ENCODE assay signal across 17 mouse cellular contexts in the genomic region with DNA sequence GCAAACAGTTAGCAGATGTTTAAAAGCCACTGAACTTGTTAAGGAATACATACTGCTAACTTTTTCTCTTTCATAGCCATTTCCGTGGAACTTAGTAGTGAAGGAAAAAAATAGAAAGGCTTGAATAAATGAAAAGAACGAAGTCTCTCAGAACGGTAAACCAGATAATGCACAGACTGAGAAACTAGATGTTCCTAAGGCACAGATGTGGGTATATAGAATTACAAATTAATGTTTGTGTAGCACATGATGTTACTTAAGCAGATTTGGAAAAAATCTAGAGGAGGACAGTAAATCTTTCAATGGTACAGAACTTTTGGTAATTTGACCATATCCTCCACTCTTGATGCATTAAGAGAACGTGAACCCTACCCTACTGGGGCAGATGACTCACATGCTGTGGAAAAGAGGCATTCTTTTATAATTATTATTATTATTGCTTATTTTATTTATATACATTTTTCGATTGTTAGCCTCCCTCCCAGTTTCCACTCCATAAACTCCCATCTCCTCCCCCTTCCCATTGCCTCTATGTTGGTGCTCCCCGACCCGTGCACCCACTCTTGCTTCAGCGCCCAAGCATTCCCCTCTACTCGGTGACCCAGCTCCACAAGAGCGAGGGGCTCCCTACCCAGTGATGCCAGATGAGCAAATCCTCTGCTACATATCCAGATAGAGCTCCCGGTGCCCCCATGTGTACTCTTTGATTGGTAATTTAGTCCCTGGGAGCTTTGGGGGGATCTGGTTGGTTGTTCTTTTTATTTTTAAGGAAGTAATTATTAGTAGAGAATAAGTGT.
"Had no signal": no experiment of that assay in that cellular context is flagged by ENCODE, and none has a peak within 500 bp of the region (broad histone marks: within the 10 kb centered on the region; RNA-seq: fewer than 3 reads in every experiment).

No protein-coding gene starts in this region.

- H3K36me3 ChIP-seq: lung, embryonic 15.5 days; midbrain, embryonic 13.5 days; midbrain, embryonic 15.5 days; neural tube, embryonic 12.5 days; stomach, embryonic 15.5 days had no signal

- H3K4me1 ChIP-seq: lung, embryonic 15.5 days; megakaryocyte, embryonic 14.5 days; midbrain, embryonic 13.5 days; midbrain, embryonic 15.5 days; neural tube, embryonic 12.5 days; stomach, embryonic 15.5 days had no signal

- ATAC-seq: liver, postnatal 0 days; lung, postnatal 0 days; midbrain, embryonic 13.5 days; midbrain, embryonic 15.5 days had no signal

- DNase-seq: liver, postnatal 0 days; lung, adult 2 months; lung, postnatal 14 days; lung, postnatal 36 days; right cerebral cortex, postnatal 14 days; thymus, adult 2 months; thymus, postnatal 25 days; thymus, postnatal 4 days had no signal

- H3K4me3 ChIP-seq: lung, embryonic 15.5 days; megakaryocyte, embryonic 14.5 days; midbrain, embryonic 13.5 days; midbrain, embryonic 15.5 days; neural tube, embryonic 12.5 days; stomach, embryonic 15.5 days had no signal

- H3K4me2 ChIP-seq: lung, embryonic 15.5 days; midbrain, embryonic 13.5 days; midbrain, embryonic 15.5 days; neural tube, embryonic 12.5 days; stomach, embryonic 15.5 days had no signal

- H3K9me3 ChIP-seq: lung, embryonic 15.5 days; megakaryocyte, embryonic 14.5 days; midbrain, embryonic 13.5 days; midbrain, embryonic 15.5 days; neural tube, embryonic 12.5 days; stomach, embryonic 15.5 days had no signal

- H3K9ac ChIP-seq: liver, postnatal 0 days; lung, embryonic 15.5 days; midbrain, embryonic 13.5 days; midbrain, embryonic 15.5 days; neural tube, embryonic 12.5 days; stomach, embryonic 15.5 days had no signal

- H3K27me3 ChIP-seq: lung, embryonic 15.5 days; megakaryocyte, embryonic 14.5 days; midbrain, embryonic 13.5 days; midbrain, embryonic 15.5 days; neural tube, embryonic 12.5 days; stomach, embryonic 15.5 days had no signal

- H3K27ac ChIP-seq: lung, embryonic 15.5 days; macrophage; midbrain, embryonic 13.5 days; midbrain, embryonic 15.5 days; neural tube, embryonic 12.5 days; stomach, embryonic 15.5 days; stomach, postnatal 0 days had no signal
